Mouse (Mus musculus): ENCODE results near the gene Elk4. TPM values are rescaled to one million over a fixed set of nuclear protein-coding genes. Genes with fewer than 3 reads are reported as not detected.

Gene Elk4
- polyA plus RNA-seq, 1 experiment from 2014 or later: 23.0 TPM

GRCm38 (mm10) chr1:132070659-132071058 is 63.3 kb downstream of the Elk4 start:
- Histone ChIP-seq H3K27me3 (peaks cover 38% of the 10 kb centered on the region), H3K27ac (replicated peaks) (no peak overlapping the region)
- no peak for ATAC-seq (ENCODE audit: insufficient number of reproducible peaks, low FRiP score, low TSS enrichment, low read depth)

GRCm38 (mm10) chr1:132075576-132075975 is 68.2 kb downstream of the Elk4 start:
- WGBS: 83% methylated on average over 10 of the region's 10 CpGs
- no peak overlapping the region for H3K27ac ChIP-seq (replicated peaks)
- no peak overlapping the region for H3K4me2 ChIP-seq (replicated peaks)
- no peak for ATAC-seq (ENCODE audit: insufficient number of reproducible peaks, low FRiP score, low TSS enrichment, low read depth)
- H3K4me1 ChIP-seq: no peaks in the 10 kb centered on the region
- H3K27me3 ChIP-seq: no peaks in the 10 kb centered on the region
- H3K9ac ChIP-seq: no peak overlapping the region
- H3K36me3 ChIP-seq: no peaks in the 10 kb centered on the region
- H3K9me3 ChIP-seq (replicated peaks): no peaks in the 10 kb centered on the region
- H3K4me3 ChIP-seq (replicated peaks): no peak overlapping the region

More at GRCm38 (mm10) chr1:132070659-132071058, 63.3 kb downstream of the Elk4 start:
- H3K9ac ChIP-seq: no peak overlapping the region
- H3K36me3 ChIP-seq: no peaks in the 10 kb centered on the region
- WGBS: 68% methylated on average over 3 of the region's 3 CpGs
- H3K9me3 ChIP-seq (replicated peaks): no peaks in the 10 kb centered on the region
- H3K4me2 ChIP-seq (replicated peaks): no peak overlapping the region
- H3K4me1 ChIP-seq: peaks cover 16% of the 10 kb centered on the region
- H3K4me3 ChIP-seq (replicated peaks): no peak overlapping the region

GRCm38 (mm10) chr1:132078413-132078812 is 71.0 kb downstream of the Elk4 start:
- WGBS: 87% methylated on average over 2 of the region's 2 CpGs
- ATAC-seq (ENCODE audit: insufficient number of reproducible peaks, low FRiP score, low TSS enrichment, low read depth): no peak
- Histone ChIP-seq H3K36me3 (no peaks in the 10 kb centered on the region), H3K4me2 (replicated peaks) (no peak overlapping the region), H3K27me3 (no peaks in the 10 kb centered on the region), H3K9me3 (replicated peaks) (no peaks in the 10 kb centered on the region), H3K27ac (replicated peaks) (no peak overlapping the region), H3K9ac (no peak overlapping the region), H3K4me1 (no peaks in the 10 kb centered on the region), H3K4me3 (replicated peaks) (no peak overlapping the region)

Other genes with a start within 250 kb of the Elk4 start
- gene Pm20d1, start 210.2 kb upstream of the Elk4 start, polyA plus RNA-seq (2015; fragmentation: Nextera tagmentation; extraction: Ambion mirVana): 0.72 and 1.2 TPM in 2 replicates
- gene Slc41a1, start 180.1 kb upstream of the Elk4 start, polyA plus RNA-seq (2015; fragmentation: Nextera tagmentation; extraction: Ambion mirVana): 17.8 and 18.3 TPM in 2 replicates
- gene Rab29, start 140.4 kb upstream of the Elk4 start, polyA plus RNA-seq (2015; fragmentation: Nextera tagmentation; extraction: Ambion mirVana): 27.4 and 30.5 TPM in 2 replicates
- 60.5 and 67.0 TPM in 2 replicates for gene Nucks1, start 97.1 kb upstream of the Elk4 start, polyA plus RNA-seq (2015; fragmentation: Nextera tagmentation; extraction: Ambion mirVana)
- 12.6 and 13.3 TPM in 2 replicates for gene Slc45a3, start 44.6 kb upstream of the Elk4 start, polyA plus RNA-seq (2015; fragmentation: Nextera tagmentation; extraction: Ambion mirVana)
- gene Mfsd4a, start 60.5 kb downstream of the Elk4 start, polyA plus RNA-seq (2015; fragmentation: Nextera tagmentation; extraction: Ambion mirVana): 15.2 and 16.8 TPM in 2 replicates
- 3.1 and 3.7 TPM in 2 replicates for gene Cdk18, start 132.1 kb downstream of the Elk4 start, polyA plus RNA-seq (2015; fragmentation: Nextera tagmentation; extraction: Ambion mirVana)
- gene Lemd1, start 183.8 kb downstream of the Elk4 start, polyA plus RNA-seq (2015; fragmentation: Nextera tagmentation; extraction: Ambion mirVana): 0.79 and 0.91 TPM in 2 replicates
- gene AC124108.1, start 183.8 kb downstream of the Elk4 start, polyA plus RNA-seq (2015; fragmentation: Nextera tagmentation; extraction: Ambion mirVana): 0.37 and 0.43 TPM in 2 replicates
- gene Gm10188, start 222.2 kb downstream of the Elk4 start, polyA plus RNA-seq (2015; fragmentation: Nextera tagmentation; extraction: Ambion mirVana): not detected in 2 replicates

Data from embryonic facial prominence, embryonic 15.5 days (tissue).